ENCODE assay signal across 8 mouse cellular contexts in the genomic region with DNA sequence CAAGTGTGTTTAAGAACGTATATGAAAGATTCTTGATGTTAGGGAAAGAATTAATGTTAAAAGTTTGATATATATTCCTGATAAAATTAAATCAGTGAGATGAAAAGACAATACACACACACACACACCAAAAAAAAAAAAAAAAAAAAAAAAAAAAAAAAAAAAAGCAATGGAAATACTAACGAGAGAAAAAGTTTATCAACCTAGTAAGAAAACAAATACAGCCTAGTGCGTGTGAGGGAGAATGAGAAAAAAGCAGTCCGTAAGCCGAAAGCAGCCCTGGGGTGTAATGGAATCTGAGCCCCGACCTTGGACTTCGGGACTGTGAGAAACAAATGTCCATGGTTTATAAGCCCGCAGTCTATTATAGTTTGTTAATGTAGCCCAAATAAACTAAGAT. TPM values are rescaled to one million over a fixed set of nuclear protein-coding genes. Genes with fewer than 3 reads are reported as not detected.
DNase-seq lines count a peak whose midpoint lies in the region; ATAC-seq and TF ChIP-seq lines count a peak whose summit lies in the region.

No protein-coding gene starts in this region.

- no peak overlapping the region for H3K9ac ChIP-seq in neural tube, embryonic 11.5 days (ENCODE audit: low read length)
- H3K9ac ChIP-seq in hindbrain, embryonic 15.5 days: peak overlapping the region; percentile 59; the same call in 1 of the 2 replicates
- H3K9ac ChIP-seq in midbrain, postnatal 0 days (replicated peaks; ENCODE audit: low read length, poor library complexity, severe bottlenecking): no peak overlapping the region

- peak overlapping the region; percentile 84; the same call in 1 of the 2 replicates for H3K4me3 ChIP-seq in gastrocnemius, adult 2 months
- H3K4me3 ChIP-seq in neural tube, embryonic 11.5 days (ENCODE audit: low read depth, low read length): no peak overlapping the region
- peak overlapping the region; percentile 75 for H3K4me3 ChIP-seq in hindbrain, embryonic 15.5 days
- H3K4me3 ChIP-seq in midbrain, postnatal 0 days (ENCODE audit: low read depth, low read length): peak overlapping the region; percentile 80; the same call in 1 of the 2 replicates

- 81% methylated on average over 8 of the region's 8 CpGs for WGBS in neural tube, embryonic 11.5 days
- 78% methylated on average over 8 of the region's 8 CpGs for WGBS in hindbrain, embryonic 15.5 days
- 76% methylated on average over 8 of the region's 8 CpGs for WGBS in midbrain, postnatal 0 days

- H3K9me3 ChIP-seq in neural tube, embryonic 11.5 days (ENCODE audit: control insufficient read depth, low read length): no peaks in the 10 kb centered on the region
- H3K9me3 ChIP-seq in hindbrain, embryonic 15.5 days: no peaks in the 10 kb centered on the region
- H3K9me3 ChIP-seq in midbrain, postnatal 0 days (ENCODE audit: low read length): no peaks in the 10 kb centered on the region

- no peak for TF ChIP-seq CTCF in gastrocnemius, adult 2 months (IDR thresholded peaks at IDR 0.05)
- no peak for TF ChIP-seq CTCF in midbrain, postnatal 0 days (IDR thresholded peaks at IDR 0.05)

- no peaks in the 10 kb centered on the region for H3K36me3 ChIP-seq in neural tube, embryonic 11.5 days (ENCODE audit: control insufficient read depth, insufficient read depth, low read length)
- no peaks in the 10 kb centered on the region; the same call in 1 of the 2 replicates for H3K36me3 ChIP-seq in hindbrain, embryonic 15.5 days
- H3K36me3 ChIP-seq in midbrain, postnatal 0 days (ENCODE audit: insufficient read depth, low read length): peaks cover 4% of the 10 kb centered on the region; the same call in 1 of the 2 replicates

- peaks cover 4% of the 10 kb centered on the region; the same call in 1 of the 2 replicates for H3K4me1 ChIP-seq in neural tube, embryonic 11.5 days (ENCODE audit: control insufficient read depth, insufficient read depth, low read length)
- H3K4me1 ChIP-seq in hindbrain, embryonic 15.5 days (replicated peaks): peaks cover 24% of the 10 kb centered on the region
- H3K4me1 ChIP-seq in midbrain, postnatal 0 days (ENCODE audit: insufficient read depth, low read length): peaks cover 7% of the 10 kb centered on the region

- no peaks in the 10 kb centered on the region for H3K27me3 ChIP-seq in neural tube, embryonic 11.5 days (ENCODE audit: control insufficient read depth, insufficient read depth, low read length)
- H3K27me3 ChIP-seq in hindbrain, embryonic 15.5 days: no peaks in the 10 kb centered on the region
- no peaks in the 10 kb centered on the region for H3K27me3 ChIP-seq in midbrain, postnatal 0 days (ENCODE audit: insufficient read depth, low read length)

- no peak for DNase-seq in gastrocnemius, adult 2 months
- no peak for DNase-seq in gastrocnemius, postnatal 36 days
- no peak for DNase-seq in neural tube, embryonic 11.5 days (ENCODE audit: low spot score)
- no peak for DNase-seq in neural tube, embryonic 10.5 days (ENCODE audit: extremely low spot score, low spot score)
- no peak for DNase-seq in midbrain, postnatal 0 days (ENCODE audit: low spot score)
- no peak for DNase-seq in layer of hippocampus, adult 9-10 months (ENCODE audit: low spot score)
- DNase-seq in gastrocnemius, postnatal 25 days: no peak

- ATAC-seq in neural tube, embryonic 11.5 days (ENCODE audit: insufficient read depth, low FRiP score, low TSS enrichment): no peak
- no peak for ATAC-seq in hindbrain, embryonic 15.5 days (ENCODE audit: low FRiP score, low read depth)
- ATAC-seq in midbrain, postnatal 0 days (ENCODE audit: low FRiP score): no peak

- peak overlapping the region; percentile 93; the same call in 1 of the 2 replicates for H3K27ac ChIP-seq in gastrocnemius, adult 2 months
- no peak overlapping the region for H3K27ac ChIP-seq in neural tube, embryonic 11.5 days (ENCODE audit: low read depth, low read length)
- H3K27ac ChIP-seq in hindbrain, embryonic 15.5 days (replicated peaks): no peak overlapping the region
- H3K27ac ChIP-seq in midbrain, postnatal 0 days (ENCODE audit: low read depth, low read length): no peak overlapping the region

- peak overlapping the region; percentile 85 for H3K4me2 ChIP-seq in neural tube, embryonic 11.5 days (ENCODE audit: low read depth)
- peak overlapping the region; percentile 69 for H3K4me2 ChIP-seq in hindbrain, embryonic 15.5 days
- peak overlapping the region; percentile 72; the same call in 1 of the 2 replicates for H3K4me2 ChIP-seq in midbrain, postnatal 0 days (ENCODE audit: low read depth, low read length, poor library complexity, severe bottlenecking)

- intact Hi-C loops in gastrocnemius, adult 2 months (cut with DNase I): no loop called here
- intact Hi-C loops in gastrocnemius, postnatal 36 days (cut with DNase I): no loop called here

RNA-seq across cellular contexts. Expression of gene Slc31a2, which starts 23.2 kb away (rescaled TPM):
- 1 to 10 TPM; 5.8 to 8.9 TPM for total RNA-seq in gastrocnemius, adult 2 months (2021)
- 1 to 10 TPM; 4.1 to 4.4 TPM for total RNA-seq in gastrocnemius, postnatal 36 days (2021)
- 13.0 and 17.2 TPM in 2 replicates for polyA plus RNA-seq in neural tube, embryonic 11.5 days (2014; fragmentation: Nextera tagmentation; extraction: Ambion mirVana)
- polyA plus RNA-seq in hindbrain, embryonic 15.5 days (2015; fragmentation: Nextera tagmentation; extraction: Ambion mirVana): 16.7 and 19.5 TPM in 2 replicates
- total RNA-seq in midbrain, postnatal 0 days (2014; rRNA removed): 18.0 and 23.8 TPM in 2 replicates
- 12.0 and 13.2 TPM in 2 replicates for polyA plus RNA-seq in midbrain, postnatal 0 days (2015; fragmentation: Nextera tagmentation; extraction: Ambion mirVana)
- total RNA-seq in gastrocnemius, postnatal 25 days (2021): 1 to 10 TPM; 3.9 to 4.6 TPM

RNA-seq across cellular contexts. Expression of gene Zfp37, which starts 54.7 kb away (rescaled TPM):
- total RNA-seq in gastrocnemius, adult 2 months (2021): 1 to 10 TPM; 1.2 to 1.3 TPM
- 1 to 10 TPM in 1 of 2 experiments, under 1 TPM in 1; 0.72 to 1.2 TPM for total RNA-seq in gastrocnemius, postnatal 36 days (2021)
- 28.6 and 29.4 TPM in 2 replicates for polyA plus RNA-seq in neural tube, embryonic 11.5 days (2014; fragmentation: Nextera tagmentation; extraction: Ambion mirVana)
- polyA plus RNA-seq in hindbrain, embryonic 15.5 days (2015; fragmentation: Nextera tagmentation; extraction: Ambion mirVana): 24.4 and 28.3 TPM in 2 replicates
- total RNA-seq in midbrain, postnatal 0 days (2014; rRNA removed): 25.1 and 30.3 TPM in 2 replicates
- polyA plus RNA-seq in midbrain, postnatal 0 days (2015; fragmentation: Nextera tagmentation; extraction: Ambion mirVana): 18.9 and 20.5 TPM in 2 replicates
- total RNA-seq in gastrocnemius, postnatal 25 days (2021): 1 to 10 TPM in 1 of 2 experiments, under 1 TPM in 1; 0.86 to 1.2 TPM

Comparison
In these comparisons a context has a peak if more than half of its experiments do, and no peak if none do; other contexts are left out.
1. RNA of gene Zfp37, which starts 54.7 kb away (total RNA-seq): 25.1 to 30.3 TPM in midbrain, postnatal 0 days; 1.2 to 1.3 TPM in gastrocnemius, adult 2 months, 0.72 to 1.2 TPM in gastrocnemius, postnatal 36 days and 0.86 to 1.2 TPM in gastrocnemius, postnatal 25 days; every median in the first group is over 10 times any median in the second.
2. Peak in every context shown above with its lines, with median percentiles within 50 percentile points of each other: H3K4me2 ChIP-seq.